Mouse (Mus musculus) bone marrow macrophage, adult 2 months (primary cell): ENCODE measurements around the gene Gsx2.

Experiments
- CTCF ChIP-seq: IDR thresholded peaks from 2 replicates; pipeline ENCODE4 v1.5.1; 2012; ENCODE audit warnings: low read depth, mild to moderate bottlenecking, low read length, moderate library complexity
- POLR2A ChIP-seq: IDR thresholded peaks from 2 replicates; pipeline ENCODE4 v1.6.1; 2012; ENCODE audit warnings: mild to moderate bottlenecking, low read depth, low read length, borderline replicate concordance

GRCm38 (mm10) chr5:75076326-75077050 is 1.1 kb downstream of the Gsx2 start:
- TF ChIP-seq POLR2A: no peak
- TF ChIP-seq CTCF: no peak
